Mouse (Mus musculus) lung, embryonic 14.5 days (tissue): ENCODE results near the gene Prss16. TPM values are rescaled to one million over a fixed set of nuclear protein-coding genes. Genes with fewer than 3 reads are reported as not detected.

ENCODE experiments used
- ATAC-seq: fragments of 200-750 bp; cut with Nextera tagmentation; 2 replicates; pipeline ENCODE4 v1.8.0; 2017; ENCODE audit warnings: mild to moderate bottlenecking, moderate TSS enrichment, moderate library complexity; ENCODE audit not compliant: insufficient read depth
- DNase-seq: peaks from one replicate; pipeline ENCODE4 v3.0.0-alpha.2; 2015
- H3K27ac ChIP-seq: fragments of 300-500 bp; sonication (generic); 2 replicates; pipeline ENCODE4 v1.5.1; 2014; ENCODE audit warnings: low read depth, mild to moderate bottlenecking, moderate library complexity
- H3K27me3 ChIP-seq: fragments of 300-500 bp; sonication (generic); 2 replicates; pipeline ENCODE4 v1.6.1; 2014; ENCODE audit warnings: low read length, control low read depth; ENCODE audit not compliant: insufficient read depth
- H3K36me3 ChIP-seq: fragments of 300-500 bp; sonication (generic); 2 replicates; pipeline ENCODE4 v1.6.1; 2014; ENCODE audit warnings: control low read depth; ENCODE audit not compliant: insufficient read depth
- H3K4me1 ChIP-seq: fragments of 300-500 bp; sonication (generic); 2 replicates; pipeline ENCODE4 v1.6.1; 2014; ENCODE audit warnings: antibody characterized with exemption, control low read depth; ENCODE audit not compliant: insufficient read depth
- H3K4me2 ChIP-seq: fragments of 300-500 bp; sonication (generic); 2 replicates; pipeline ENCODE4 v1.6.1; 2014; ENCODE audit warnings: mild to moderate bottlenecking
- H3K4me3 ChIP-seq: fragments of 300-500 bp; sonication (generic); 2 replicates; pipeline ENCODE4 v1.5.1; 2014; ENCODE audit warnings: low read depth, low read length
- H3K9ac ChIP-seq: fragments of 300-500 bp; sonication (generic); 2 replicates; pipeline ENCODE4 v1.6.1; 2014
- H3K9me3 ChIP-seq: fragments of 300-500 bp; sonication (generic); 2 replicates; pipeline ENCODE4 v1.6.1; 2016; ENCODE audit warnings: low read depth, low read length, control low read depth
- CTCF ChIP-seq: IDR thresholded peaks from 2 replicates; pipeline ENCODE4 v1.5.1; 2016; ENCODE audit warnings: antibody characterized with exemption, low read depth
- WGBS: fragments of 180-500 bp; shearing (Covaris S2); extraction: QIAGEN DNeasy Blood & Tissue Kit; methylation state at CpG from one replicate; pipeline ENCODE4 v1.1.7; 2014; 5-methylcytosine and 5-hydroxymethylcytosine counted together
- microRNA-seq: library from miRNA; unstranded; fragments of <30 nt; microRNA quantifications from one replicate; pipeline ENCODE4, GENCODE M21; 2016; ENCODE audit warnings: borderline number of aligned reads
- polyA plus RNA-seq: library from polyadenylated mRNA; unstranded; fragments of >200 nt; fragmentation: Nextera tagmentation; extraction: Ambion mirVana; gene quantifications from 2 replicates; pipeline ENCODE4 v1.2.1, GENCODE M21; 2014

Gene Prss16
- polyA plus RNA-seq, 1 experiment from 2014 or later = 2.0 TPM

DNA sequence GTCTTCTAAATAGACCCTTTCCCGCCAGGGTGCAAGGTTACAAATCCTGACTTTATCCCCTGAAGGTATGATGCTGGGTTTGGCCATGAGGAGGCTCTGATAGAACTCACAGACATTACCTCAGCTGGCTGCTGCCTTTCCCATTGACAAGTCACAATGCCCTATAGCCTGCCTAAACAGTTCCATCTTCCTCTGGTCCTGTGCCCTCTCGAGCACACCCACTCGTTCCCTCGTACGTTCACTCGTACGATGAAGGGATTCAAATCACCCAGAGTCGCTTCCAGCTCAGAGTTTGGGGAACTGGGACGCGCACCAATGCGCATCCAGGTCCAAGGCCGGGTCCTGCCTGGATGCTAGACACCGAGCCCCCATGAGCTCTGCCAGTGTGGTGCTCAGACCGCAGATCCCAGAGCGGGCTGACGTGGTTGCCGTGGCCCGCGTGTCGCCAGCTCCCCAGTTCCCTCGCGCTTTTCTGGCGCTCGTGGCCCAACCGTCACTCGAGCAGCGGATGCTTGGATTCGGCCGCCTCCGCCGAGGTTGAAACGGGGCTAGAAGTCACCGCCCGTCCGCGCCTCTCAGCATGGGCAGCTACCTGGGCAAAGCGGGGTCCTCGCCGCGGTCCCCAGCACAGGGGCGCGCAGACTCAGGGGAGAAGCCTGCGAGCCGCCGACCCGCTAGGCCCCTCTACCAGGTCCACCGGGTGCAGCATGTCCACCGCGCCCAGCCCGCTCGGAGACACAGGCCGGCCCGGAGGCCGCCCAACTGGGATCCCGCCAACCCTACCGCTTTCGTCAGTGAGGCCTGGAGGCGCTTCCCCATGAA is 28.4 kb downstream of the Prss16 start, which contains the start of gene Pom121l2:
Pom121l2 (plus strand) TSS at position 214 of the 822 bp plus-strand sequence.
- peak; percentile 88 for ATAC-seq
- WGBS = 1% methylated on average over 58 of the region's 58 CpGs

GRCm38 (mm10) chr13:21974726-21975473 is 34.6 kb downstream of the Prss16 start:
- H3K4me2 ChIP-seq = peak overlapping the region; percentile 54
- peak overlapping the region; percentile 55 for H3K4me3 ChIP-seq
- ATAC-seq = peak; percentile 97
- H3K27me3 ChIP-seq = peaks cover 3% of the 10 kb centered on the region; the same call in 1 of the 2 replicates
- H3K9ac ChIP-seq = peak overlapping the region; percentile 72
- no peaks in the 10 kb centered on the region for H3K4me1 ChIP-seq
- peak; percentile 95 for DNase-seq
- 0 out of 2 replicates have a peak, but pooled peaks have one; percentile 12 for TF ChIP-seq CTCF
- no peaks in the 10 kb centered on the region for H3K36me3 ChIP-seq
- H3K27ac ChIP-seq = peak overlapping the region; percentile 95
- H3K9me3 ChIP-seq = no peaks in the 10 kb centered on the region
- 4% methylated on average over 20 of the region's 20 CpGs for WGBS

More for the DNA sequence above, 28.4 kb downstream of the Prss16 start, which contains the start of gene Pom121l2:
- peak within 1 kb of the TSS; percentile 61 for H3K4me3 ChIP-seq
- H3K4me2 ChIP-seq = peak within 1 kb of the TSS; percentile 92
- DNase-seq = peak; percentile 80
- peaks cover 29% of the 10 kb centered on the region for H3K27me3 ChIP-seq
- no peaks in the 10 kb centered on the region; the same call in 1 of the 2 replicates for H3K4me1 ChIP-seq
- no peaks in the 10 kb centered on the region for H3K36me3 ChIP-seq
- H3K27ac ChIP-seq = no peak within 1 kb of the TSS; the same call in 1 of the 2 replicates
- TF ChIP-seq CTCF = no peak
- peak within 1 kb of the TSS; percentile 73 for H3K9ac ChIP-seq
- no peaks in the 10 kb centered on the region for H3K9me3 ChIP-seq

DNA sequence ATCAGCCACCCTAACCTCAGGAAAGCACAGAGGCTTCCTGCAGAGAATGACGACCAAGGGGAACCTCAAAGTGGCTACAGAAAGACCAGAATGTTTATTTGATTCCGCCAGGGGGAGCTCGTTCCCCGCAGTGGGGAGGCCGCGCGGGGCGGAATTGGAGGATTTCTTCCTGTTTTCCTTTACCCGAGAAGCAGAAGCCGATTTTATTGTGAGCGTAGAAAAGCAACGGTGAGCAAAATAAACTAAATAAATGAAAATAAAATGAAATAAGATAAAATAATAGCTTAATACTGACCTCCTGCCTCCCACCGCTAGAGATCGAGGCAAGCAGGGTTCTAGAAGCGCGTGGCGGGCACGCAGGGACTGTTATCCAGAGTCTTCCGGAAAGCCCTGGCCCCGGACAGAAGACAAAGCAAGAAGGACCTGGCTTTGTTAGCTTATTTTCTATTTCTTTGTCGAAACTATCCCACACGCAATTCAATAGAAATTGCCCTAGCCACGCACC is 35.3 kb downstream of the Prss16 start:
- whole genome bisulfite sequencing = under 1% methylated on average over 23 of the region's 23 CpGs
- peak overlapping the region; percentile 95 for H3K27ac ChIP-seq
- H3K9ac ChIP-seq = peak overlapping the region; percentile 72
- ATAC-seq (peak; percentile 85), DNase-seq (peak; percentile 94)
- H3K9me3 ChIP-seq = no peaks in the 10 kb centered on the region
- peak overlapping the region; percentile 54 for H3K4me2 ChIP-seq
- H3K4me3 ChIP-seq = peak overlapping the region; percentile 55
- H3K27me3 ChIP-seq = 0 out of 2 replicates have a peak, but pooled peaks cover 2% of the 10 kb centered on the region
- peak; percentile 90 for TF ChIP-seq CTCF
- H3K36me3 ChIP-seq = no peaks in the 10 kb centered on the region
- H3K4me1 ChIP-seq = no peaks in the 10 kb centered on the region

DNA sequence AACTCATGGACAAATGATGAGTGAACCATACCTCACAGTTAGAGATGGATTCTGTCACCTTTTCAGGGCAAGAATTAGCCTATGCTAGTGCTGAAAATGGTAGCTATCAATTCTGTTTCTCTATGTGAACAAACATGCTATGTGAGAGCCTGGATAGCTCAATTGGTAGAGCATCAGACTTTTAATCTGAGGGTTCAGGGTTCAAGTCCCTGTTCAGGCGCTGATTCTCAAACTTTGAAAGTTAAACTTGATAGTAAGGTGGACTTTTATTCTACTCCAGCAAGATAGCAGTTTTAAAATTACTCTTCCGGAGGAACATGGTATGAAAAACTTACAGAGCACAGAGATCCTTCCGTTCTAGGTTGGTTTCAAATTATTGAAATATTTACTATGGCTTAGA is 37.9 kb downstream of the Prss16 start:
- Histone ChIP-seq H3K4me3 (no peak overlapping the region), H3K36me3 (no peaks in the 10 kb centered on the region), H3K4me2 (no peak overlapping the region), H3K4me1 (no peaks in the 10 kb centered on the region), H3K9me3 (no peaks in the 10 kb centered on the region), H3K27ac (no peak overlapping the region), H3K27me3 (no peaks in the 10 kb centered on the region), H3K9ac (no peak overlapping the region)
- WGBS = 42% methylated on average over 3 of the region's 3 CpGs
- DNase-seq = peak; percentile 23
- ATAC-seq = no peak
- no peak for TF ChIP-seq CTCF

DNA sequence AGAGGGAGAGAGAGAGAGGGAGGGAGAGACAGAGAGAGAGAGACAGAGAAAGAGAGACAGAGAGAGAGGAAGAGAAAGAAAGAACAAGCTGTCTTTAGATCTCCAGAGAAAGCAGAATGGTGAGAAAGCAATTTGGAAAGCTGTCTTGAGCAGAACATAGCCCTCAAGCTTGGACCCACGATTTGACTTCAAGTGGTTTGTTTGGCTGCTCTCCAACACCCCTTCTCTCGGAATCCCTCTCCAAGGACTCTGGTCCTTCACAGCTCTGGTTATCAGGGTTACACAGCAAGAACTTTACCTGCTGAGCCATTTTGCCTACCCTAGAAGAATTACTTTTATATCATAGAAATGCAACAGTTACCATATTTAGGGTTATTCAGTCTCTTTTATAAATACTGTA is 39.7 kb downstream of the Prss16 start:
- TF ChIP-seq CTCF = no peak

DNA sequence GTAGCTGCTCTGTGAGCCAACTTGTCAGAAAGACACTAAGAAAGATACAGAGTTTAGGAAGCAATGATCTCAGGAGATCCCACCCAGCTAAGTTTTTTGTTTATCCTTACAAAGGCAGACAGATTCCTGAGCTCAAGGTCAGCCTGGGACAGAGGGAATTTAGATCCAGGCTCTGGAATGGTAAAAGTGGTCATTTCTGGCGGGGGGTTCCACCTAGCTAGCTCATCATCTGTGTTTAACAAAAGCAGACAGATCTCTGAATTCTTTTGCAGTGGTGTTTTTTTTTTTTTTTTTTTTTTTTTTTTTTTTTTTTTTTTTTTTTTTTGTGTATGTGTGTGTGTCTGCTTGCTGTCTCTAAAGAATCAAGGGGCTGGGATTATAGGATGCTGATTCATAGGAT is 40.3 kb downstream of the Prss16 start:
- Histone ChIP-seq H3K4me2 (no peak overlapping the region), H3K27me3 (no peaks in the 10 kb centered on the region), H3K9ac (no peak overlapping the region), H3K9me3 (no peaks in the 10 kb centered on the region), H3K4me1 (no peaks in the 10 kb centered on the region), H3K4me3 (no peak overlapping the region), H3K36me3 (no peaks in the 10 kb centered on the region), H3K27ac (no peak overlapping the region)
- no peak for TF ChIP-seq CTCF
- DNase-seq = no peak
- 59% methylated on average over 1 of the region's 1 CpGs for WGBS
- ATAC-seq = no peak

More for the DNA sequence above, 39.7 kb downstream of the Prss16 start:
- Histone ChIP-seq H3K9ac (no peak overlapping the region), H3K4me2 (no peak overlapping the region), H3K27me3 (no peaks in the 10 kb centered on the region), H3K9me3 (no peaks in the 10 kb centered on the region), H3K36me3 (no peaks in the 10 kb centered on the region), H3K27ac (no peak overlapping the region), H3K4me1 (no peaks in the 10 kb centered on the region), H3K4me3 (no peak overlapping the region)
- WGBS = 18% methylated on average over 2 of the region's 2 CpGs
- ATAC-seq (no peak), DNase-seq (peak; percentile 56)

Small RNA genes lying within 50 kb of the gene (microRNA-seq; reads per million reads assigned to microRNA genes)
- gene Gm44390 (not detected), gene Gm44486 (not detected)

Other genes with a start within 250 kb of the Prss16 start
- gene Hist1h1b, start 229.1 kb downstream of the Prss16 start, polyA plus RNA-seq = 18.5 and 19.7 TPM in 2 replicates
- 237 and 252 TPM in 2 replicates for gene Hist1h3i, start 226.4 kb downstream of the Prss16 start, polyA plus RNA-seq
- gene Hist1h2an, start 222.5 kb downstream of the Prss16 start, polyA plus RNA-seq = 7.2 and 8.9 TPM in 2 replicates
- gene Hist1h2bp, start 222.3 kb downstream of the Prss16 start, polyA plus RNA-seq = 2.0 and 3.4 TPM in 2 replicates
- 24.4 and 25.8 TPM in 2 replicates for gene Hist1h2bq, start 199.5 kb downstream of the Prss16 start, polyA plus RNA-seq
- 1.9 TPM in 1 of 2 replicates, not detected in the other for gene Hist1h2ao, start 199.3 kb downstream of the Prss16 start, polyA plus RNA-seq
- not detected in 2 replicates for gene Hist1h4m, start 198.0 kb downstream of the Prss16 start, polyA plus RNA-seq
- gene Hist1h4n, start 177.5 kb downstream of the Prss16 start, polyA plus RNA-seq = 31.8 and 32.5 TPM in 2 replicates
- 5,437 and 5,439 TPM in 2 replicates for gene Hist1h2ap, start 176.2 kb downstream of the Prss16 start, polyA plus RNA-seq
- gene Hist1h2br, start 176.0 kb downstream of the Prss16 start, polyA plus RNA-seq = 26.4 and 28.5 TPM in 2 replicates
- gene Zfp184, start 64.6 kb downstream of the Prss16 start, polyA plus RNA-seq = 16.0 and 16.4 TPM in 2 replicates
- 0.12 and 0.26 TPM in 2 replicates for gene Pom121l2, start 28.5 kb downstream of the Prss16 start, polyA plus RNA-seq
- gene Hist1h2ah, start 25.8 kb upstream of the Prss16 start, polyA plus RNA-seq = 21.2 and 21.6 TPM in 2 replicates
- 8.6 and 11.7 TPM in 2 replicates for gene Hist1h2bk, start 26.1 kb upstream of the Prss16 start, polyA plus RNA-seq
- 26.4 and 26.7 TPM in 2 replicates for gene Hist1h4i, start 31.6 kb upstream of the Prss16 start, polyA plus RNA-seq
- 71.0 and 82.2 TPM in 2 replicates for gene Hist1h2ag, start 33.2 kb upstream of the Prss16 start, polyA plus RNA-seq
- gene Hist1h2bj, start 33.5 kb upstream of the Prss16 start, polyA plus RNA-seq = 15.8 and 16.9 TPM in 2 replicates
- gene Vmn1r188, start 74.7 kb upstream of the Prss16 start, polyA plus RNA-seq = not detected in 2 replicates
- not detected in 2 replicates for gene Vmn1r189, start 96.1 kb upstream of the Prss16 start, polyA plus RNA-seq
- not detected in 2 replicates for gene Vmn1r191, start 174.2 kb upstream of the Prss16 start, polyA plus RNA-seq
- gene Vmn1r192, start 181.4 kb upstream of the Prss16 start, polyA plus RNA-seq = not detected in 2 replicates
- not detected in 2 replicates for gene Vmn1r193, start 213.4 kb upstream of the Prss16 start, polyA plus RNA-seq
- gene Vmn1r194, start 234.5 kb upstream of the Prss16 start, polyA plus RNA-seq = not detected in 2 replicates